Mouse (Mus musculus): ENCODE measurements around the gene Tns1. TPM values are rescaled to one million over a fixed set of nuclear protein-coding genes. Genes with fewer than 3 reads are reported as not detected.

The Tns1 gene
- total and polyA plus RNA-seq, 3 experiments = 0.40 to 3.6 (median 0.89) TPM

DNA sequence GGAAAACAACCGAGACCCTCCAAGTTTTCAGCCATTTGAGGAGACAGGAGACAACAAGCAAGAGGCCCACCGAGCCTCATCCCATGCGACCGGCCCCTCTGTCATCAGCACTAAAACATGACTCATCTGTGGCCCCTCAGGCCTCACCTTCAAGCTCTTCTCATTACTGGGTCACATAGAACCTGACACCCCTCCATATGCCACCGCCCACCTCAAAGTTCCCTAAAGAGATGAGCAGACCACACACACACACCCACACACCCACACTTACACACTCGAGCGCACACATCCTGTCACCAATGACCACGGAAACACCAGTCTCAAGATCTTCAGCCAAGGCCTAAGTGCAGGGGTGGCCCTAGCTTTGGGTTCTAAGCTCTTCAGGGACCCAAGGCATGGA lies 213.5 kb downstream of the Tns1 start:
- peak; percentile 45 for DNase-seq (ENCODE audit: extremely low read depth)
- H3K9ac ChIP-seq (ENCODE audit: insufficient read depth, low read depth) = no peak overlapping the region
- H3K4me1 ChIP-seq (ENCODE audit: control insufficient read depth in 1 of 2, insufficient read depth in 2 of 2) = peaks cover 20 to 53% of the 10 kb centered on the region in 2 experiments
- no peak overlapping the region for H3K4me2 ChIP-seq (ENCODE audit: insufficient read depth, low read depth, poor library complexity, severe bottlenecking)
- dilution Hi-C loops (cut with MboI; ENCODE audit: extremely low pct_ligation_motif_present, extremely low pct_unique_long_range_greater_than_20kb, low sequenced_read_pairs) (no loop called here), in situ Hi-C loops (cut with MboI; ENCODE audit: low pct_ligation_motif_present, low pct_unique_long_range_greater_than_20kb, low sequenced_read_pairs) (no loop called here)
- no peak overlapping the region for H3K27ac ChIP-seq (ENCODE audit: insufficient read depth, low read depth)
- no peak overlapping the region for H3K4me3 ChIP-seq (replicated peaks in 1 of 3; ENCODE audit: low read depth in 2 of 3, low read length in 2 of 3, poor library complexity in 1 of 3)
- no peaks in the 10 kb centered on the region for H3K27me3 ChIP-seq (replicated peaks)
- peaks cover 0 to 2% of the 10 kb centered on the region in 2 experiments for H3K36me3 ChIP-seq (replicated peaks in 1 of 2; ENCODE audit: control insufficient read depth in 1 of 2, insufficient read depth in 1 of 2, low read length in 1 of 2)
- peaks cover 2% of the 10 kb centered on the region for H3K9me3 ChIP-seq (replicated peaks; ENCODE audit: low read length)
- no peaks in the 10 kb centered on the region for H3K79me2 ChIP-seq (replicated peaks; ENCODE audit: control insufficient read depth, extremely low read depth, insufficient read depth, poor library complexity, severe bottlenecking)
- no peak for TF ChIP-seq CTCF (conservative IDR thresholded peaks at IDR 0.05 in 1 of 2, IDR thresholded peaks at IDR 0.05 in 1 of 2; ENCODE audit: low read depth in 2 of 2, low read length in 2 of 2)
- TF ChIP-seq BHLHE40 (IDR thresholded peaks at IDR 0.05; ENCODE audit: low read depth, low read length) = peak; percentile 35; the same call in 1 of the 2 replicates

DNA sequence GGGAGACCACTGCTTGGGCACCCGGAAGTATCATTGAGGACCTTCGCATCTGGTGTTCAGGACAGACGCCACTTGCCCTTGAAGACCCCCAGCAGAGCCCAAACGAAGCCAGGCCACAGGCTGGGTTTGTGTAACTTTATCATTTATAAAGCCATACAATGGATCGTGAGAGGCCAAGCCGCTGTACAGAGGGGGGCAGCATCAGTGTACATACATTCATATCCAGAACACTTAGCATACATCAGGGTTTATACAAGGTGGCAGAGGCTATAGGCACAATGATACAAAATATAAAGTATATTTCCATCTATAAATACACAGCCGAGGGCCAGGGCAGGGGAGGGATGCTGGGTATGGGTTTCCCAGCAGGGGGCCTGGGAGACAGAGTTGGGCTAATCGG lies 214.1 kb downstream of the Tns1 start:
- in situ Hi-C loops (cut with MboI; ENCODE audit: low pct_ligation_motif_present, low pct_unique_long_range_greater_than_20kb, low sequenced_read_pairs) = no loop called here
- H3K36me3 ChIP-seq (replicated peaks in 1 of 2; ENCODE audit: control insufficient read depth in 1 of 2, insufficient read depth in 1 of 2, low read length in 1 of 2) = no peaks in the 10 kb centered on the region
- no peak for DNase-seq (ENCODE audit: extremely low read depth)
- H3K79me2 ChIP-seq (replicated peaks; ENCODE audit: control insufficient read depth, extremely low read depth, insufficient read depth, poor library complexity, severe bottlenecking) = no peaks in the 10 kb centered on the region
- H3K4me3 ChIP-seq (replicated peaks in 1 of 3; ENCODE audit: low read depth in 2 of 3, low read length in 2 of 3, poor library complexity in 1 of 3) = no peak overlapping the region
- peaks cover 14 to 50% of the 10 kb centered on the region in 2 experiments for H3K4me1 ChIP-seq (ENCODE audit: control insufficient read depth in 1 of 2, insufficient read depth in 2 of 2)
- no peaks in the 10 kb centered on the region for H3K27me3 ChIP-seq (replicated peaks)
- dilution Hi-C loops (cut with MboI; ENCODE audit: extremely low pct_ligation_motif_present, extremely low pct_unique_long_range_greater_than_20kb, low sequenced_read_pairs) = no loop called here
- H3K27ac ChIP-seq (ENCODE audit: insufficient read depth, low read depth) = no peak overlapping the region
- peaks cover 2% of the 10 kb centered on the region for H3K9me3 ChIP-seq (replicated peaks; ENCODE audit: low read length)
- TF ChIP-seq NELFE (IDR thresholded peaks at IDR 0.05; ENCODE audit: low read depth, low read length) (no peak), RCOR1 (conservative IDR thresholded peaks at IDR 0.05; ENCODE audit: low read depth, low read length) (no peak), ELF1 (IDR thresholded peaks at IDR 0.05; ENCODE audit: low read depth, low read length) (no peak), MXI1 (IDR thresholded peaks at IDR 0.05; ENCODE audit: low read depth, low read length) (no peak), SIN3A (IDR thresholded peaks at IDR 0.05; ENCODE audit: low read length) (no peak), EP300 (IDR thresholded peaks at IDR 0.05; ENCODE audit: low read length) (no peak), SMC3 (IDR thresholded peaks at IDR 0.05; ENCODE audit: low read depth, low read length) (no peak), USF1 (IDR thresholded peaks at IDR 0.05; ENCODE audit: low read depth, low read length) (no peak), MYC (IDR thresholded peaks at IDR 0.05; ENCODE audit: low read depth, low read length) (no peak), CHD1 (IDR thresholded peaks at IDR 0.05; ENCODE audit: low read depth, low read length) (no peak)
- H3K9ac ChIP-seq (ENCODE audit: insufficient read depth, low read depth) = no peak overlapping the region
- H3K4me2 ChIP-seq (ENCODE audit: insufficient read depth, low read depth, poor library complexity, severe bottlenecking) = no peak overlapping the region

DNA sequence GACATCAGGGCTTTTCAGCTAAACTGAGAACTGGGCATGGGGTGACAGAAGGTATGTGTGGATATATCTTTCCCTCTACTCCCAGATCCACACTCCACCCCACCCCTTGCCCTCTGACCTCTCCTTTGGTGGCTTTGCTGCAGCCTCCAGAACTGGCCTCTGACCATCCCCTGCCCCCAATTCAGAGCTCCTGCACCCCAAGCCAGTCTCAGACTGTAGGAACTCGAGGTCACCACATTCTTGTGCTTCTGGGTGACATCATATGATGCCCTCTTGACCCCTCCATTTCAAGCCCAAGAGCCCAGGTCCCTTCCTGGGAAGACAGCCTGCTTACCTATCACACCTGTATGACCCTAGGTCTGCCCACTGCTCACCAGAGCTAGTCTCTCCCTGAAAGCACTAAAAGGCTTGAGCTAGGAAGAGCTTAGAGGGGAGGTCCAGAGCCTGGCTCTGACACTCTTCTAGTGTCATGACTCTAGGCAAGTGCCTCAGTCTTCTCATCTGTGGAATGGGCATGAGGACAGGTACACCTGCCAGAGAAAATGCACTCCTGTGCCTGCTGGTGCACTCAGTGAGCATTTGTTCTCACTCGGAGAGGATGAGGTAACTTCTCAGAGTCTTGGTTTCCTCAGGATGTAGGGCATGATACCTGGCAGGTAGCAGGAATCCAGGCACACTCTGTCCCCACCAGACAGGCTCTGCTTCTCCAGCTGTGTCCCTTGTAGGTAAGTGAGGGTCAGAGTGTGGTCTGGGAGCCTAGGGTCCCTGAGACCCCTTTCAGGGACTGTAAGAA lies 214.9 kb downstream of the Tns1 start:
- H3K9ac ChIP-seq (ENCODE audit: insufficient read depth, low read depth) = no peak overlapping the region
- H3K4me3 ChIP-seq (replicated peaks in 1 of 3; ENCODE audit: low read depth in 2 of 3, low read length in 2 of 3, poor library complexity in 1 of 3) = no peak overlapping the region
- H3K4me2 ChIP-seq (ENCODE audit: insufficient read depth, low read depth, poor library complexity, severe bottlenecking) = no peak overlapping the region
- no peak for DNase-seq (ENCODE audit: extremely low read depth)
- peaks cover 2% of the 10 kb centered on the region for H3K9me3 ChIP-seq (replicated peaks; ENCODE audit: low read length)
- dilution Hi-C loops (cut with MboI; ENCODE audit: extremely low pct_ligation_motif_present, extremely low pct_unique_long_range_greater_than_20kb, low sequenced_read_pairs) = no loop called here
- no peaks in the 10 kb centered on the region for H3K36me3 ChIP-seq (replicated peaks in 1 of 2; ENCODE audit: control insufficient read depth in 1 of 2, insufficient read depth in 1 of 2, low read length in 1 of 2)
- H3K27ac ChIP-seq (ENCODE audit: insufficient read depth, low read depth) = no peak overlapping the region
- H3K27me3 ChIP-seq (replicated peaks) = no peaks in the 10 kb centered on the region
- in situ Hi-C loops (cut with MboI; ENCODE audit: low pct_ligation_motif_present, low pct_unique_long_range_greater_than_20kb, low sequenced_read_pairs) = no loop called here
- no peaks in the 10 kb centered on the region for H3K79me2 ChIP-seq (replicated peaks; ENCODE audit: control insufficient read depth, extremely low read depth, insufficient read depth, poor library complexity, severe bottlenecking)
- H3K4me1 ChIP-seq (ENCODE audit: control insufficient read depth in 1 of 2, insufficient read depth in 2 of 2) = peaks cover 7 to 43% of the 10 kb centered on the region in 2 experiments
- no peak for TF ChIP-seq ZNF384 (IDR thresholded peaks at IDR 0.05; ENCODE audit: low read depth, low read length)
- no peak for TF ChIP-seq CTCF (conservative IDR thresholded peaks at IDR 0.05 in 1 of 2, IDR thresholded peaks at IDR 0.05 in 1 of 2; ENCODE audit: low read depth in 2 of 2, low read length in 2 of 2)
- TF ChIP-seq RCOR1 (conservative IDR thresholded peaks at IDR 0.05; ENCODE audit: low read depth, low read length) = no peak
- TF ChIP-seq POLR2AphosphoS2 (IDR thresholded peaks at IDR 0.05; ENCODE audit: low read depth, low read length) = no peak
- TF ChIP-seq CHD1 (IDR thresholded peaks at IDR 0.05; ENCODE audit: low read depth, low read length) = no peak
- no peak for TF ChIP-seq USF2 (conservative IDR thresholded peaks at IDR 0.05; ENCODE audit: low read depth, low read length)
- no peak for TF ChIP-seq USF1 (IDR thresholded peaks at IDR 0.05; ENCODE audit: low read depth, low read length)
- TF ChIP-seq SIN3A (IDR thresholded peaks at IDR 0.05; ENCODE audit: low read length) = no peak
- TF ChIP-seq ZKSCAN1 (IDR thresholded peaks at IDR 0.05; ENCODE audit: borderline replicate concordance, low read depth, low read length) = no peak
- no peak for TF ChIP-seq RAD21 (IDR thresholded peaks at IDR 0.05; ENCODE audit: low read depth, low read length)
- TF ChIP-seq MAZ (IDR thresholded peaks at IDR 0.05; ENCODE audit: low read depth, low read length) = no peak
- TF ChIP-seq IRF4 (IDR thresholded peaks at IDR 0.05; ENCODE audit: low read depth, low read length) = no peak
- no peak for TF ChIP-seq E2F4 (IDR thresholded peaks at IDR 0.05; ENCODE audit: insufficient replicate concordance, low read depth, low read length)
- TF ChIP-seq GABPA (IDR thresholded peaks at IDR 0.05; ENCODE audit: insufficient replicate concordance, low read depth, low read length) = no peak
- no peak for TF ChIP-seq ZMIZ1 (IDR thresholded peaks at IDR 0.05; ENCODE audit: low read depth, low read length)
- TF ChIP-seq MAX (IDR thresholded peaks at IDR 0.05; ENCODE audit: low read length) = no peak
- no peak for TF ChIP-seq NRF1 (IDR thresholded peaks at IDR 0.05; ENCODE audit: low read depth, low read length)
- TF ChIP-seq NELFE (IDR thresholded peaks at IDR 0.05; ENCODE audit: low read depth, low read length) = no peak
- no peak for TF ChIP-seq SMC3 (IDR thresholded peaks at IDR 0.05; ENCODE audit: low read depth, low read length)

Measured in CH12.LX (cell line).